Mouse (Mus musculus) heart, embryonic 11.5 days (tissue): Measurements from ENCODE around the gene Grhl3. TPM values are rescaled to one million over a fixed set of nuclear protein-coding genes. Genes with fewer than 3 reads are reported as not detected.

Experiments used
- ATAC-seq: fragments of 200-750 bp; cut with Nextera tagmentation; replicated peaks from 2 replicates; pipeline ENCODE4 v1.8.0; 2017; ENCODE audit warnings: moderate library complexity; ENCODE audit not compliant: insufficient number of reproducible peaks, low FRiP score, low TSS enrichment
- H3K27ac ChIP-seq: fragments of 300-500 bp; sonication (generic); 2 replicates; pipeline ENCODE4 v1.5.1; 2014; ENCODE audit warnings: mild to moderate bottlenecking, low read depth, low read length
- H3K27me3 ChIP-seq: fragments of 300-500 bp; sonication (generic); 2 replicates; pipeline ENCODE4 v1.6.1; 2014; ENCODE audit warnings: mild to moderate bottlenecking, low read length, mixed read lengths; ENCODE audit not compliant: control insufficient read depth, insufficient read depth
- H3K36me3 ChIP-seq: fragments of 300-500 bp; sonication (generic); 2 replicates; pipeline ENCODE4 v1.6.1; 2014; ENCODE audit warnings: mild to moderate bottlenecking, low read length, moderate library complexity, mixed read lengths; ENCODE audit not compliant: control insufficient read depth, insufficient read depth
- H3K4me1 ChIP-seq: fragments of 300-500 bp; sonication (generic); 2 replicates; pipeline ENCODE4 v1.6.1; 2014; ENCODE audit warnings: low read length; ENCODE audit not compliant: control insufficient read depth, insufficient read depth
- H3K4me2 ChIP-seq: fragments of 300-500 bp; sonication (generic); 2 replicates; pipeline ENCODE4 v1.6.1; 2014; ENCODE audit warnings: mild to moderate bottlenecking, moderate library complexity
- H3K4me3 ChIP-seq: fragments of 300-500 bp; sonication (generic); 2 replicates; pipeline ENCODE4 v1.5.1; 2014; ENCODE audit warnings: low read depth, low read length
- H3K9ac ChIP-seq: fragments of 300-500 bp; sonication (generic); 2 replicates; pipeline ENCODE4 v1.6.1; 2014; ENCODE audit warnings: mild to moderate bottlenecking, low read depth, low read length, moderate library complexity
- H3K9me3 ChIP-seq: fragments of 300-500 bp; sonication (generic); replicated peaks from 2 replicates; pipeline ENCODE4 v1.6.1; 2016; ENCODE audit warnings: low read length; ENCODE audit not compliant: control insufficient read depth
- WGBS: fragments of 180-500 bp; shearing (Covaris S2); extraction: QIAGEN DNeasy Blood & Tissue Kit; methylation state at CpG from one replicate; pipeline ENCODE4 v1.1.7; 2014; ENCODE audit not compliant: insufficient replicate concordance; 5-methylcytosine and 5-hydroxymethylcytosine counted together
- polyA plus RNA-seq: library from polyadenylated mRNA; unstranded; fragments of >200 nt; fragmentation: Nextera tagmentation; extraction: Ambion mirVana; gene quantifications from 2 replicates; pipeline ENCODE4 v1.2.1, GENCODE M21; 2014

Gene Grhl3
- polyA plus RNA-seq, 1 experiment from 2014 or later: 5.5 TPM

GRCm38 (mm10) chr4:135516351-135517316, 56.8 kb downstream of the Grhl3 start:
- no peaks in the 10 kb centered on the region for H3K4me1 ChIP-seq
- H3K4me3 ChIP-seq: no peak overlapping the region
- 53% methylated on average over 15 of the region's 15 CpGs for WGBS
- H3K27ac ChIP-seq: no peak overlapping the region
- H3K9me3 ChIP-seq: no peaks in the 10 kb centered on the region; the same call in 1 of the 2 replicates
- no peaks in the 10 kb centered on the region for H3K27me3 ChIP-seq
- H3K36me3 ChIP-seq: no peaks in the 10 kb centered on the region
- no peak for ATAC-seq
- H3K9ac ChIP-seq: no peak overlapping the region
- H3K4me2 ChIP-seq: no peak overlapping the region

GRCm38 (mm10) chr4:135514925-135515324, 58.5 kb downstream of the Grhl3 start:
- no peak for ATAC-seq
- WGBS: 63% methylated on average over 14 of the region's 14 CpGs
- H3K4me1 ChIP-seq: no peaks in the 10 kb centered on the region

GRCm38 (mm10) chr4:135513865-135514264, 59.6 kb downstream of the Grhl3 start:
- 78% methylated on average over 7 of the region's 7 CpGs for WGBS

More at GRCm38 (mm10) chr4:135514925-135515324, 58.5 kb downstream of the Grhl3 start:
- Histone ChIP-seq H3K4me2 (no peak overlapping the region), H3K4me3 (no peak overlapping the region), H3K36me3 (no peaks in the 10 kb centered on the region), H3K9ac (no peak overlapping the region), H3K27ac (no peak overlapping the region), H3K9me3 (no peaks in the 10 kb centered on the region; the same call in 1 of the 2 replicates), H3K27me3 (no peaks in the 10 kb centered on the region)

GRCm38 (mm10) chr4:135509515-135509914, 63.9 kb downstream of the Grhl3 start:
- Histone ChIP-seq H3K4me1 (no peaks in the 10 kb centered on the region; the same call in 1 of the 2 replicates), H3K9ac (no peak overlapping the region), H3K27me3 (no peaks in the 10 kb centered on the region), H3K4me2 (no peak overlapping the region), H3K9me3 (no peaks in the 10 kb centered on the region), H3K27ac (no peak overlapping the region), H3K4me3 (no peak overlapping the region), H3K36me3 (no peaks in the 10 kb centered on the region)
- no peak for ATAC-seq
- WGBS: 65% methylated on average over 12 of the region's 12 CpGs

More at GRCm38 (mm10) chr4:135513865-135514264, 59.6 kb downstream of the Grhl3 start:
- Histone ChIP-seq H3K4me1 (no peaks in the 10 kb centered on the region; the same call in 1 of the 2 replicates), H3K4me3 (no peak overlapping the region), H3K9ac (no peak overlapping the region), H3K27ac (no peak overlapping the region), H3K36me3 (no peaks in the 10 kb centered on the region), H3K27me3 (no peaks in the 10 kb centered on the region), H3K9me3 (no peaks in the 10 kb centered on the region; the same call in 1 of the 2 replicates), H3K4me2 (no peak overlapping the region)
- no peak for ATAC-seq

GRCm38 (mm10) chr4:135508419-135509039, 64.9 kb downstream of the Grhl3 start:
- peak overlapping the region; percentile 47 for H3K4me2 ChIP-seq
- 15% methylated on average over 13 of the region's 13 CpGs for WGBS
- H3K9me3 ChIP-seq: no peaks in the 10 kb centered on the region
- no peak overlapping the region for H3K9ac ChIP-seq
- no peaks in the 10 kb centered on the region for H3K36me3 ChIP-seq
- no peak overlapping the region for H3K27ac ChIP-seq
- no peaks in the 10 kb centered on the region for H3K27me3 ChIP-seq
- no peak overlapping the region for H3K4me3 ChIP-seq
- H3K4me1 ChIP-seq: no peaks in the 10 kb centered on the region; the same call in 1 of the 2 replicates
- ATAC-seq: 0 out of 2 replicates have a peak, but pooled peaks have one; percentile 10

GRCm38 (mm10) chr4:135507547-135508350, 65.7 kb downstream of the Grhl3 start:
- H3K4me2 ChIP-seq: peak overlapping the region; percentile 67
- no peak overlapping the region for H3K27ac ChIP-seq
- no peaks in the 10 kb centered on the region for H3K9me3 ChIP-seq
- WGBS: 15% methylated on average over 22 of the region's 22 CpGs
- H3K4me1 ChIP-seq: no peaks in the 10 kb centered on the region; the same call in 1 of the 2 replicates
- 0 out of 2 replicates have a peak, but pooled peaks have one; percentile 39 for ATAC-seq
- H3K27me3 ChIP-seq: no peaks in the 10 kb centered on the region
- peak overlapping the region; percentile 35; the same call in 1 of the 2 replicates for H3K9ac ChIP-seq
- H3K36me3 ChIP-seq: no peaks in the 10 kb centered on the region
- peak overlapping the region; percentile 24 for H3K4me3 ChIP-seq

- H3K36me3 ChIP-seq: no peaks in the 10 kb centered on the region
- H3K9ac ChIP-seq: no peak overlapping the region
- no peaks in the 10 kb centered on the region; the same call in 1 of the 2 replicates for H3K4me1 ChIP-seq
- H3K27ac ChIP-seq: no peak overlapping the region
- 75% methylated on average over 11 of the region's 11 CpGs for WGBS
- H3K4me2 ChIP-seq: no peak overlapping the region
- H3K27me3 ChIP-seq: no peaks in the 10 kb centered on the region
- H3K4me3 ChIP-seq: no peak overlapping the region
- ATAC-seq: no peak
- H3K9me3 ChIP-seq: no peaks in the 10 kb centered on the region; the same call in 1 of the 2 replicates
These were observed 67.6 kb downstream of the Grhl3 start for GRCm38 (mm10) chr4:135505794-135506193.

- Histone ChIP-seq H3K9ac (no peak overlapping the region), H3K4me2 (no peak overlapping the region), H3K4me3 (no peak overlapping the region), H3K27ac (no peak overlapping the region), H3K9me3 (no peaks in the 10 kb centered on the region; the same call in 1 of the 2 replicates), H3K4me1 (no peaks in the 10 kb centered on the region), H3K36me3 (no peaks in the 10 kb centered on the region), H3K27me3 (no peaks in the 10 kb centered on the region)
- 41% methylated on average over 4 of the region's 4 CpGs for WGBS
- ATAC-seq: no peak
These were observed 71.8 kb downstream of the Grhl3 start for GRCm38 (mm10) chr4:135501587-135501986.
